13 mouse cellular contexts compared by ENCODE assay signal in the genomic region with DNA sequence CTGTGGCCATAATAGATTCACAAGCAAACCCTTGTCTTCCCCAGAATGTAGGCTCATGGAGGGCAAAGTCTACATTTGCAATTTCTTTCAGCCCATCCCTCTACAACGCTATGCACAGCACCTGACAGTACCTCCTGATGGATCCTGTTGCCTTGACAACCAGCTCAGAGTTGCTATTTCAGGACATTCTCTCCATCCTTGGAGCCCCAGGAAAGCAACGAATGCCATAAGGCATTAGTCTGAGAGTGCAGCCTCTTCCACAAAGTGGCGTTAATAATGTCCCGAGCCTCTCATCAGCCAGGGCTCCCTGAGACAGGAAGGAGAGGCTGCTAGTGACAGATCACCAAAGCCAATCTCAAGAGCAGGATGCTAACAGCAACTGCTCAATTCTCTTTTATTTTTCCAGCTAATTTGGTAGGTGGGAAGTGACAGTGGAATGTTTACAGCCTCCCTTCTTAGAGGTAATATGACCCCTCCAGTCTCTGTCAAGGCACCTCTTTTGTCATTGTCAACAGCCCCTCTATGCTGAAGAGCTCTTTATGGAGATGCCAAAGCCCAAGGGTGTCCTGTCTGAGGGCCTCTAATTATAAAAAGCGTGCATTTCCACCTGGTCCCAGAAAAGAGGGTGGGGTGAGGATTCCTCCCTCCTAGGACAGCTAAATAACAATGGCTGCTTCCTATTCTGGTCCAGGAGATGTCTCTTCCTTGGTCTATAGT.
A peak's percentile ranks its signal among the peaks of the same experiment; 100 is the strongest.
DNase-seq lines count a peak whose midpoint lies in the region; ATAC-seq lines count a peak whose summit lies in the region.
"Had no signal": no experiment of that assay in that cellular context is flagged by ENCODE, and none has a peak within 500 bp of the region (broad histone marks: within the 10 kb centered on the region; RNA-seq: fewer than 3 reads in every experiment).

No protein-coding gene starts in this region.

- no peak for DNase-seq in forebrain, embryonic 10.5 days (ENCODE audit: extremely low spot score, low spot score)
- DNase-seq in cerebellum, adult 11-12 months, result peak; percentile 79
- peak; percentile 23 to 33 for DNase-seq in frontal cortex, postnatal 10 days (ENCODE audit: low spot score in 2 of 2)
- DNase-seq in Muller cell, postnatal 12 days (ENCODE audit: inconsistent ontology term), result no peak
- DNase-seq in kidney, postnatal 10 days, result no peak
- DNase-seq in lung, adult 18-20 months, result no peak
- DNase-seq: kidney, adult 8-10 months had no signal

- H3K4me2 ChIP-seq in forebrain, embryonic 13.5 days, result no peak overlapping the region
- H3K4me2 ChIP-seq in midbrain, embryonic 15.5 days, result no peak overlapping the region

- WGBS in forebrain, embryonic 13.5 days, result 39% methylated on average over 5 of the region's 5 CpGs
- 56% methylated on average over 5 of the region's 5 CpGs for WGBS in forebrain, embryonic 10.5 days
- 25% methylated on average over 5 of the region's 5 CpGs for WGBS in midbrain, embryonic 15.5 days

- no peak overlapping the region for H3K9ac ChIP-seq in forebrain, embryonic 13.5 days
- no peak overlapping the region for H3K9ac ChIP-seq in midbrain, embryonic 15.5 days

- no peak overlapping the region for H3K4me3 ChIP-seq in forebrain, embryonic 13.5 days
- H3K4me3 ChIP-seq in forebrain, embryonic 10.5 days, result no peak overlapping the region
- no peak overlapping the region for H3K4me3 ChIP-seq in midbrain, embryonic 15.5 days
- H3K4me3 ChIP-seq: erythroblast, embryonic 14.5 days; heart, embryonic 10.5 days had no signal

- no peaks in the 10 kb centered on the region for H3K9me3 ChIP-seq in forebrain, embryonic 13.5 days (replicated peaks)
- no peaks in the 10 kb centered on the region for H3K9me3 ChIP-seq in forebrain, embryonic 10.5 days
- no peaks in the 10 kb centered on the region for H3K9me3 ChIP-seq in midbrain, embryonic 15.5 days
- H3K9me3 ChIP-seq: heart, embryonic 10.5 days had no signal

- H3K4me1 ChIP-seq in forebrain, embryonic 13.5 days, result peaks cover 8% of the 10 kb centered on the region
- H3K4me1 ChIP-seq in forebrain, embryonic 10.5 days, result peaks cover 8% of the 10 kb centered on the region; the same call in 1 of the 2 replicates
- peaks cover 7% of the 10 kb centered on the region; the same call in 1 of the 2 replicates for H3K4me1 ChIP-seq in midbrain, embryonic 15.5 days
- H3K4me1 ChIP-seq: heart, embryonic 10.5 days had no signal

- no peaks in the 10 kb centered on the region for H3K27me3 ChIP-seq in forebrain, embryonic 13.5 days
- no peaks in the 10 kb centered on the region for H3K27me3 ChIP-seq in forebrain, embryonic 10.5 days (ENCODE audit: poor library complexity, severe bottlenecking)
- H3K27me3 ChIP-seq in midbrain, embryonic 15.5 days (replicated peaks), result no peaks in the 10 kb centered on the region

- peak overlapping the region; percentile 69 for H3K27ac ChIP-seq in forebrain, embryonic 13.5 days
- no peak overlapping the region for H3K27ac ChIP-seq in forebrain, embryonic 10.5 days
- peak overlapping the region; percentile 77 for H3K27ac ChIP-seq in midbrain, embryonic 15.5 days
- H3K27ac ChIP-seq: heart, embryonic 10.5 days; macrophage; stomach, postnatal 0 days had no signal

- peak; percentile 55; the same call in 1 of the 2 replicates for ATAC-seq in forebrain, embryonic 13.5 days
- ATAC-seq in midbrain, embryonic 15.5 days (replicated peaks), result peak; percentile 89

- H3K36me3 ChIP-seq in forebrain, embryonic 13.5 days (ENCODE audit: poor library complexity, severe bottlenecking), result no peaks in the 10 kb centered on the region
- H3K36me3 ChIP-seq in forebrain, embryonic 10.5 days (replicated peaks), result no peaks in the 10 kb centered on the region
- no peaks in the 10 kb centered on the region for H3K36me3 ChIP-seq in midbrain, embryonic 15.5 days (replicated peaks)
- H3K36me3 ChIP-seq: heart, embryonic 10.5 days had no signal

Comparison
In these comparisons a context has a peak if more than half of its experiments do, and no peak if none do; other contexts are left out.
1. DNase-seq: peak in cerebellum, adult 11-12 months (single experiment) and frontal cortex, postnatal 10 days (2 of 2); none in forebrain, embryonic 10.5 days (single experiment), Muller cell, postnatal 12 days (single experiment), kidney, postnatal 10 days (single experiment) and lung, adult 18-20 months (0 of 2).